Mouse (Mus musculus): ENCODE data around the gene Acvr1b. TPM values are rescaled to one million over a fixed set of nuclear protein-coding genes. Genes with fewer than 3 reads are reported as not detected.

Gene Acvr1b
- polyA plus RNA-seq, 1 experiment, result 5.3 TPM

GRCm38 (mm10) chr15:101220905-101221297 lies 47.0 kb downstream of the Acvr1b start:
- Histone ChIP-seq H3ac (ENCODE audit: control insufficient read depth, insufficient read length) (no peak overlapping the region), H3K79me2 (ENCODE audit: control insufficient read depth, insufficient read depth) (no peaks in the 10 kb centered on the region), H3K36me3 (ENCODE audit: control insufficient read depth, insufficient read depth) (no peaks in the 10 kb centered on the region), H3K4me3 (peak overlapping the region; percentile 8), H3K4me2 (ENCODE audit: low read depth) (peak overlapping the region; percentile 85), H3K27me3 (ENCODE audit: control insufficient read depth, insufficient read depth, insufficient read length) (no peaks in the 10 kb centered on the region)
- no peak for TF ChIP-seq POLR2A (IDR thresholded peaks at IDR 0.05; ENCODE audit: insufficient read length, low read depth)
- TF ChIP-seq CEBPB (IDR thresholded peaks at IDR 0.05; ENCODE audit: insufficient read depth, poor library complexity, severe bottlenecking), result peak; percentile 53; the same call in 1 of the 2 replicates
- peak; percentile 43 for TF ChIP-seq TCF12 (IDR thresholded peaks at IDR 0.05; ENCODE audit: insufficient read depth, poor library complexity, severe bottlenecking)
- peak in 2 of 3 experiments; percentile 75 to 95 for TF ChIP-seq MYOG (IDR thresholded peaks at IDR 0.05; ENCODE audit: control insufficient read depth in 1 of 3, insufficient read depth in 1 of 3, insufficient read length in 2 of 3, low read depth in 2 of 3)
- no peak for TF ChIP-seq POLR2AphosphoS2 (IDR thresholded peaks at IDR 0.05; ENCODE audit: insufficient read length, low read depth)
- no peak for TF ChIP-seq MAX (IDR thresholded peaks at IDR 0.05; ENCODE audit: low read depth)
- peak; percentile 79 for TF ChIP-seq TCF3 (IDR thresholded peaks at IDR 0.05; ENCODE audit: insufficient read length, low read depth)
- no peak for TF ChIP-seq USF1 (IDR thresholded peaks at IDR 0.05; ENCODE audit: low read depth)
- no peak for TF ChIP-seq SRF (IDR thresholded peaks at IDR 0.05; ENCODE audit: control insufficient read depth, insufficient read length, low read depth)
- TF ChIP-seq REST (IDR thresholded peaks at IDR 0.05; ENCODE audit: insufficient read depth, insufficient read length), result no peak
- TF ChIP-seq MYOD1 (IDR thresholded peaks at IDR 0.05; ENCODE audit: control insufficient read depth in 1 of 3, insufficient read length in 2 of 3, low read depth in 2 of 3), result peak in 2 of 3 experiments; percentile 75 to 86
- TF ChIP-seq E2F4 (IDR thresholded peaks at IDR 0.05; ENCODE audit: insufficient read depth), result no peak

GRCm38 (mm10) chr15:101221298-101222104 lies 47.6 kb downstream of the Acvr1b start:
- Histone ChIP-seq H3K36me3 (ENCODE audit: control insufficient read depth, insufficient read depth) (no peaks in the 10 kb centered on the region), H3ac (ENCODE audit: control insufficient read depth, insufficient read length) (no peak overlapping the region), H3K4me3 (peak overlapping the region; percentile 8), H3K4me2 (ENCODE audit: low read depth) (peak overlapping the region; percentile 85), H3K79me2 (ENCODE audit: control insufficient read depth, insufficient read depth) (no peaks in the 10 kb centered on the region), H3K27me3 (ENCODE audit: control insufficient read depth, insufficient read depth, insufficient read length) (no peaks in the 10 kb centered on the region)
- peak; percentile 17 for TF ChIP-seq MAX (IDR thresholded peaks at IDR 0.05; ENCODE audit: low read depth)
- peak in 2 of 3 experiments; percentile 49 to 51 for TF ChIP-seq MYOD1 (IDR thresholded peaks at IDR 0.05; ENCODE audit: control insufficient read depth in 1 of 3, insufficient read length in 2 of 3, low read depth in 2 of 3)
- peak in 2 of 3 experiments; percentile 43 to 68 for TF ChIP-seq MYOG (IDR thresholded peaks at IDR 0.05; ENCODE audit: control insufficient read depth in 1 of 3, insufficient read depth in 1 of 3, insufficient read length in 2 of 3, low read depth in 2 of 3)
- no peak for TF ChIP-seq POLR2A (IDR thresholded peaks at IDR 0.05; ENCODE audit: insufficient read length, low read depth)

- Histone ChIP-seq H3K27me3 (ENCODE audit: control insufficient read depth, insufficient read depth, insufficient read length) (no peaks in the 10 kb centered on the region), H3ac (ENCODE audit: control insufficient read depth, insufficient read length) (no peak overlapping the region), H3K4me2 (ENCODE audit: low read depth) (peak overlapping the region; percentile 19), H3K36me3 (ENCODE audit: control insufficient read depth, insufficient read depth) (no peaks in the 10 kb centered on the region), H3K79me2 (ENCODE audit: control insufficient read depth, insufficient read depth) (no peaks in the 10 kb centered on the region), H3K4me3 (no peak overlapping the region)
- no peak for TF ChIP-seq MYOG (IDR thresholded peaks at IDR 0.05; ENCODE audit: control insufficient read depth in 1 of 3, insufficient read depth in 1 of 3, insufficient read length in 2 of 3, low read depth in 2 of 3)
- TF ChIP-seq E2F4 (IDR thresholded peaks at IDR 0.05; ENCODE audit: insufficient read depth), result no peak
- no peak for TF ChIP-seq POLR2A (IDR thresholded peaks at IDR 0.05; ENCODE audit: insufficient read length, low read depth)
- TF ChIP-seq TCF3 (IDR thresholded peaks at IDR 0.05; ENCODE audit: insufficient read length, low read depth), result no peak
- no peak for TF ChIP-seq MAX (IDR thresholded peaks at IDR 0.05; ENCODE audit: low read depth)
- no peak for TF ChIP-seq SRF (IDR thresholded peaks at IDR 0.05; ENCODE audit: control insufficient read depth, insufficient read length, low read depth)
- no peak for TF ChIP-seq REST (IDR thresholded peaks at IDR 0.05; ENCODE audit: insufficient read depth, insufficient read length)
- no peak for TF ChIP-seq TCF12 (IDR thresholded peaks at IDR 0.05; ENCODE audit: insufficient read depth, poor library complexity, severe bottlenecking)
- TF ChIP-seq USF1 (IDR thresholded peaks at IDR 0.05; ENCODE audit: low read depth), result no peak
- no peak for TF ChIP-seq CEBPB (IDR thresholded peaks at IDR 0.05; ENCODE audit: insufficient read depth, poor library complexity, severe bottlenecking)
These were observed 49.1 kb downstream of the Acvr1b start for GRCm38 (mm10) chr15:101222897-101223482.

GRCm38 (mm10) chr15:101223596-101223995 lies 49.7 kb downstream of the Acvr1b start:
- Histone ChIP-seq H3K4me2 (ENCODE audit: low read depth) (peak overlapping the region; percentile 91), H3K36me3 (ENCODE audit: control insufficient read depth, insufficient read depth) (no peaks in the 10 kb centered on the region), H3ac (ENCODE audit: control insufficient read depth, insufficient read length) (peak overlapping the region; percentile 27), H3K27me3 (ENCODE audit: control insufficient read depth, insufficient read depth, insufficient read length) (no peaks in the 10 kb centered on the region), H3K4me3 (peak overlapping the region; percentile 60), H3K79me2 (ENCODE audit: control insufficient read depth, insufficient read depth) (no peaks in the 10 kb centered on the region)
- TF ChIP-seq POLR2A (IDR thresholded peaks at IDR 0.05; ENCODE audit: insufficient read length, low read depth) (no peak), MYOG (IDR thresholded peaks at IDR 0.05; ENCODE audit: control insufficient read depth in 1 of 3, insufficient read depth in 1 of 3, insufficient read length in 2 of 3, low read depth in 2 of 3) (no peak), REST (IDR thresholded peaks at IDR 0.05; ENCODE audit: insufficient read depth, insufficient read length) (no peak), TCF3 (IDR thresholded peaks at IDR 0.05; ENCODE audit: insufficient read length, low read depth) (no peak), SRF (IDR thresholded peaks at IDR 0.05; ENCODE audit: control insufficient read depth, insufficient read length, low read depth) (no peak), CEBPB (IDR thresholded peaks at IDR 0.05; ENCODE audit: insufficient read depth, poor library complexity, severe bottlenecking) (no peak), TCF12 (IDR thresholded peaks at IDR 0.05; ENCODE audit: insufficient read depth, poor library complexity, severe bottlenecking) (no peak), MYOD1 (IDR thresholded peaks at IDR 0.05; ENCODE audit: control insufficient read depth in 1 of 3, insufficient read length in 2 of 3, low read depth in 2 of 3) (no peak), MAX (IDR thresholded peaks at IDR 0.05; ENCODE audit: low read depth) (no peak), USF1 (IDR thresholded peaks at IDR 0.05; ENCODE audit: low read depth) (no peak), POLR2AphosphoS2 (IDR thresholded peaks at IDR 0.05; ENCODE audit: insufficient read length, low read depth) (no peak), E2F4 (IDR thresholded peaks at IDR 0.05; ENCODE audit: insufficient read depth) (no peak)

Data from myocyte (in vitro differentiated cells).